Mouse (Mus musculus): Measurements from ENCODE around the gene Lck.

DNA sequence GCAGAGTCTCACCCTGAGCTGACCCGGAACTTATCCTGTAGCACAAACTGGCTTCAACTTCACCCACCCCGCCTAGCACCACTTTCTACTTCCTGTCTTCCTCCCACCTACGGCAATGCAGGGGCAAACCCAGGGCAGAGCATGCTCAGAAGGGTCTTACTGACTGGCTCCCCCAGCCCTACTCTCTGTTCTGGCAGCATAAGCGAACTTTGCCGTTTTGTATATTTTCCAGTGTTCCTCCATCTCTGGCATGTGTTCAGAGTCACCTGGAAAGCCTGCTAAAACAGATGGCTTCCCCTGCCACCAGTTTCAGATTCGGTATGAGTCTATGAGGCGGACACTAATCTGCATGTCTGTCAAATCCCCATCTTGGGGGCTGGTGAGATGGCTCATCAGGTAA, 6.9 kb upstream of the Lck start:
- TF ChIP-seq POLR2A (IDR thresholded peaks at IDR 0.05; ENCODE audit: borderline replicate concordance, low read depth, low read length) (no peak), CTCF (IDR thresholded peaks at IDR 0.05; ENCODE audit: low read depth, low read length) (no peak)

Data from bone marrow macrophage, adult 2 months (primary cell).